Mouse (Mus musculus): ENCODE data around the gene Nid1. TPM values are rescaled to one million over a fixed set of nuclear protein-coding genes. Genes with fewer than 3 reads are reported as not detected.

The Nid1 gene
- polyA plus RNA-seq, 1 experiment, result 41.9 TPM

DNA sequence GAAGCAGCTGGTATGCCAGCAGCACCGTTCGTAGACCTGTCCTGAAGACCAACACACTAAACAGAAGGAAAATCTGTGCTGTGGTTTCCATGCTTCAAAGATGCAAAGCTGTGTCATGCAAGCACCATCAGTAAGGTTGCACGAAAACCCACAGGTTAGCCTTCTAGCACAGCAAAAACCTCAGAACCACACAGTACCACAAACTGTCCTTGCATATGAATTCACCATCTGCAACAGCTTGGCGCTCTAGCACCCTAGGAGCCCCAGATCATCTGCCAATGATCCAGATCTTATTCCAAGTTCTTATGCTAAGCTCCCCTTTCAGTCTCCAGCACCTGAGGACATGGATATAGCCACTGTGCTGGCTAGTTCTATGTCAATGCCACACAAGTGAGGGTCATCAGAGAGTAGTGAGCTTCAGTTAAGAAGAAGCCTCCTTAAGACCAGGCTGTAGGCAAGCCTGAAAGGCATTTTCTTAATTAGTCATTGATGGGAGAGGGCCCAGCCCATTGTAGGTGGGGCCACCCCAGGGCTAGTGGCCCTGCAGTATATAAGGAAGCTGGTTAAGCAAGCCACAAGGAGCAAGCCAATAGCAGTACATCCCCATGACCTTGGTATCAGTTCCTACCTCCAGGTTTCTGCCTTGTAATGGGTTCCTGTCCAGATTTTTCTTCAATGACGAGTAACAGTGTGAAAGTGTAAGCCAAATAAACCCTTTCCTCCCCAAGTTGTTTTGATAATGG is 119.8 kb downstream of the Nid1 start:
- TF ChIP-seq CTCF (IDR thresholded peaks at IDR 0.05; ENCODE audit: low read depth, low read length) (no peak), EP300 (IDR thresholded peaks at IDR 0.05; ENCODE audit: insufficient read depth, low read depth, low read length) (no peak), POLR2A (IDR thresholded peaks at IDR 0.05; ENCODE audit: insufficient read depth, low read length) (no peak)
- H3K4me3 ChIP-seq (ENCODE audit: low read depth, low read length), result no peak overlapping the region
- H3K9me3 ChIP-seq (replicated peaks; ENCODE audit: control insufficient read depth, insufficient read depth, low read length, poor library complexity, severe bottlenecking), result no peaks in the 10 kb centered on the region
- no peaks in the 10 kb centered on the region for H3K4me1 ChIP-seq (ENCODE audit: control insufficient read depth, insufficient read depth, low read length)
- no peak overlapping the region for H3K9ac ChIP-seq (ENCODE audit: low read depth, poor library complexity, severe bottlenecking)
- H3K36me3 ChIP-seq (ENCODE audit: control insufficient read depth, insufficient read depth, low read length, poor library complexity, severe bottlenecking), result no peaks in the 10 kb centered on the region
- no peak overlapping the region for H3K27ac ChIP-seq (ENCODE audit: insufficient read depth, low read length)
- no peaks in the 10 kb centered on the region for H3K27me3 ChIP-seq (ENCODE audit: control insufficient read depth, insufficient read depth, low read length, poor library complexity, severe bottlenecking)

DNA sequence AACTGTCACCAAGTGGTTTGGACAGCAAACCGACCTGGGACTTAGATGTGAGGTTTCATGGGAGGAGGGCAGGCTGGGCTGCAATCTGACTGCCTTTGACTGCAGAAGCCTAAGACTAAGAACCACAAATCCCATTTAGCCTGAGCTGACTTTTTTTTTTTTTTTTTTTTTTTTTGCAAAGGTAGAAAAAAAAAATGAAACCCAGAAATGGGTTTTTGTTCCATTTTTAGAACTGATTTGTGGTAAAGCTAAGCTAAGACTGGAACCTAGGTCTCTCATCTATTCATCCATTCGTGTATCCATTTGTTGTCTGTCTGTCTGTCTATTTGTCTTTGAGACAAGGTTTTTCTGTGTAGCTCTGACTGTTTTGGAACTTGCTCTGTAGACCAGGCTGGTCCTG is 120.9 kb downstream of the Nid1 start:
- H3K27me3 ChIP-seq (ENCODE audit: control insufficient read depth, insufficient read depth, low read length, poor library complexity, severe bottlenecking), result no peaks in the 10 kb centered on the region
- TF ChIP-seq CTCF (IDR thresholded peaks at IDR 0.05; ENCODE audit: low read depth, low read length) (no peak), EP300 (IDR thresholded peaks at IDR 0.05; ENCODE audit: insufficient read depth, low read depth, low read length) (no peak), POLR2A (IDR thresholded peaks at IDR 0.05; ENCODE audit: insufficient read depth, low read length) (no peak)
- no peak overlapping the region for H3K4me3 ChIP-seq (ENCODE audit: low read depth, low read length)
- no peaks in the 10 kb centered on the region for H3K36me3 ChIP-seq (ENCODE audit: control insufficient read depth, insufficient read depth, low read length, poor library complexity, severe bottlenecking)
- H3K27ac ChIP-seq (ENCODE audit: insufficient read depth, low read length), result no peak overlapping the region
- H3K9ac ChIP-seq (ENCODE audit: low read depth, poor library complexity, severe bottlenecking), result no peak overlapping the region
- H3K4me1 ChIP-seq (ENCODE audit: control insufficient read depth, insufficient read depth, low read length), result no peaks in the 10 kb centered on the region
- H3K9me3 ChIP-seq (replicated peaks; ENCODE audit: control insufficient read depth, insufficient read depth, low read length, poor library complexity, severe bottlenecking), result no peaks in the 10 kb centered on the region

DNA sequence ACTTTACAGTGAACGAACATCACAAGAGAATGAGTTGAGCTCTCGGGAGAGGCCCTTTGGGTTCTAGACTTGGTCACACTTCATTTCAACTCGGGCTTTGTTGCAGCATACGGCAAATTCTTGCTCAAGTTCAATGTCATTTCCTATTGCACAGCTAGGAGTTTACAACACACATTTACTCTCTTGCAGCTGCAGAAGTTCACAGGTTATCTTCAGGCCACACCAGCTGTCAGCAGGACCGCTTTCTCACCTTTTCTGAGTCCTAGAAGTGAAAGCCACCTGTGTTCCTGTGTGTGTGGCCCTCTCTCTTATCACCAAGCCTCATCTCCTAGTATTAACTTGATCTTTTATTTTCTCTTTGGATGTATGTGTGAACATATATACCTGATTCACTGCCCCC is 121.5 kb downstream of the Nid1 start:
- Histone ChIP-seq H3K4me1 (ENCODE audit: control insufficient read depth, insufficient read depth, low read length) (no peaks in the 10 kb centered on the region), H3K9ac (ENCODE audit: low read depth, poor library complexity, severe bottlenecking) (no peak overlapping the region), H3K4me3 (ENCODE audit: low read depth, low read length) (no peak overlapping the region), H3K9me3 (replicated peaks; ENCODE audit: control insufficient read depth, insufficient read depth, low read length, poor library complexity, severe bottlenecking) (no peaks in the 10 kb centered on the region), H3K27ac (ENCODE audit: insufficient read depth, low read length) (no peak overlapping the region), H3K36me3 (ENCODE audit: control insufficient read depth, insufficient read depth, low read length, poor library complexity, severe bottlenecking) (no peaks in the 10 kb centered on the region), H3K27me3 (ENCODE audit: control insufficient read depth, insufficient read depth, low read length, poor library complexity, severe bottlenecking) (no peaks in the 10 kb centered on the region)
- TF ChIP-seq CTCF (IDR thresholded peaks at IDR 0.05; ENCODE audit: low read depth, low read length), result no peak
- no peak for TF ChIP-seq EP300 (IDR thresholded peaks at IDR 0.05; ENCODE audit: insufficient read depth, low read depth, low read length)
- TF ChIP-seq POLR2A (IDR thresholded peaks at IDR 0.05; ENCODE audit: insufficient read depth, low read length), result no peak

Other genes starting within 250 kb of the Nid1 start
- 16.8 and 22.9 TPM in 2 replicates for gene Gpr137b, start 43.5 kb upstream of the Nid1 start, polyA plus RNA-seq (2011; ENCODE audit: insufficient read depth, insufficient read length, low read depth, missing spikeins)
- gene Lyst, start 152.8 kb downstream of the Nid1 start, polyA plus RNA-seq (2011; ENCODE audit: insufficient read depth, insufficient read length, low read depth, missing spikeins), result 8.2 and 9.8 TPM in 2 replicates

Data from ES-Bruce4 (cell line).